Mouse (Mus musculus): ENCODE measurements around the gene Cyld. TPM values are rescaled to one million over a fixed set of nuclear protein-coding genes. Genes with fewer than 3 reads are reported as not detected.
"Not testable (repeated sequence)": the region's sequence is repeated elsewhere in the genome, so short reads cannot be mapped to it uniquely, and the experiment has no call there.

The Cyld gene
- total RNA-seq, 2 experiments from 2014 or later: 40.2 to 43.0 TPM

DNA sequence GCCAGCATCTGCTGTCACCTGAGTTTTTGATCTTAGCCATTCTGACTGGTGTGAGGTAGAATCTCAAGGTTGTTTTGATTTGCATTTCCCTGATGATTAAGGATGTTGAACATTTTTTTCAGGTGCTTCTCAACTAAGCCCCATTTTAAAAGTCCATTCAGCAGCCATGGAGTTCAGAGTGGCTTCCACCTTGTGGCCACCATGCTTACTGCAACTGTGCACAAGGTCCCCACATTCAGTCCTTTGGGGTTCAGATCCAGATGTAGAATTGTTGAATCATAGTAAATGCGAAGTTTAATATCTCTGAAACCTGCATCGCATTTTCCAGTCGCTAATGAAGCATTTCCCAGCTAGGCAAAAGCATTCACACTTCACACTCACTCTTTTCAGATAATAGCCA lies 91.5 kb downstream of the Cyld start:
- DNase-seq (ENCODE audit: low spot score in 2 of 2): not testable (repeated sequence)

DNA sequence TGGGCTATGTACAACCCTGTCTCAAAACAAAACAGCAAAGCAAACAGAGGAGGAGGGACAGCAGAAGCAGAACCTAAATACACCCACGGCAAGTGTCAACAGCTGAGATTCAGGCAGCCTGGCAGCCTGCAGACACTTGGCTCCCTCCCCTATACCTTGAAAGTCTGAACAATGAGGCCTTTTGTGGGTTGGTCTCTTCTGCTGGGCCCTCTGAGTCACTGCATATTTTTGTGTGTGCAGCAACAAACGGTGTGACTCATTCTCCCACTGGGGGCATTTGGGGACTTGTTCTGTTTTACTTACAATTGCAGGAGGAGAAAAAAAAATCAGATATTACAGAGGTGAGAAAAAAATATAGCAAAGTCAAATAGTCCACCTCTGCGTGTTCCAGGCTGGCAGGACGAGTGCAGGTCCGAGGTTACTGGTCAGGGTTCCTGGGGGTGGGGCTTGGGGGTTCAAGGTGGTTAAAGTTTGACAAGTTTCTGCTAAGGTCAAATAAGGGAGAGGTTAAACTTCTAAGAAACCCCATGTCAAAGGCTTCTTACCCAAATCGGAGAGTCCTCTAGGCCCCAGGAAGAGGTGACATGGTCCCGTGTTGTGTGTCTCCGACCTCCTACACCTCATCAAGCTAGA lies 96.0 kb downstream of the Cyld start:
- no peak for DNase-seq (ENCODE audit: low spot score in 2 of 2)

DNA sequence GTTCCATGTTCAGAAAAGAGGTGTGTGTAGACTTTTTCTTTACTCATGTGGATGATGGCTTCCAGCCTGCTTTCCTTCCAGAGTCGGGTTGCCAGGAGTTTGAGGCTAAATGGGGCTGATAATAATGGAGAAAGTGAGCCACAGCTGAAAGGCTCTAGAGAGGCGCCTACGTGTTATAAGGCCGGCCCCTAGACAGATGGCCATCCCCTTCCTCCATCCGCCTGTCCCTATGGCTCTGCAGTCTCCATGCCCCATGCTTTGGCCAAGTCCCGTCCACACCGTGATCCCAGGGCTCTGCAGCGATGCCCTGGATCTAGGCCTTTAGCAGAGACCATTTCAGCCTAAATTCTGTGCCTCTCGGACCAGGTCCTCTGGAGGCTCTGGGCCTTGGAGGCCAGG lies 96.5 kb downstream of the Cyld start:
- no peak for DNase-seq (ENCODE audit: low spot score in 2 of 2)

DNA sequence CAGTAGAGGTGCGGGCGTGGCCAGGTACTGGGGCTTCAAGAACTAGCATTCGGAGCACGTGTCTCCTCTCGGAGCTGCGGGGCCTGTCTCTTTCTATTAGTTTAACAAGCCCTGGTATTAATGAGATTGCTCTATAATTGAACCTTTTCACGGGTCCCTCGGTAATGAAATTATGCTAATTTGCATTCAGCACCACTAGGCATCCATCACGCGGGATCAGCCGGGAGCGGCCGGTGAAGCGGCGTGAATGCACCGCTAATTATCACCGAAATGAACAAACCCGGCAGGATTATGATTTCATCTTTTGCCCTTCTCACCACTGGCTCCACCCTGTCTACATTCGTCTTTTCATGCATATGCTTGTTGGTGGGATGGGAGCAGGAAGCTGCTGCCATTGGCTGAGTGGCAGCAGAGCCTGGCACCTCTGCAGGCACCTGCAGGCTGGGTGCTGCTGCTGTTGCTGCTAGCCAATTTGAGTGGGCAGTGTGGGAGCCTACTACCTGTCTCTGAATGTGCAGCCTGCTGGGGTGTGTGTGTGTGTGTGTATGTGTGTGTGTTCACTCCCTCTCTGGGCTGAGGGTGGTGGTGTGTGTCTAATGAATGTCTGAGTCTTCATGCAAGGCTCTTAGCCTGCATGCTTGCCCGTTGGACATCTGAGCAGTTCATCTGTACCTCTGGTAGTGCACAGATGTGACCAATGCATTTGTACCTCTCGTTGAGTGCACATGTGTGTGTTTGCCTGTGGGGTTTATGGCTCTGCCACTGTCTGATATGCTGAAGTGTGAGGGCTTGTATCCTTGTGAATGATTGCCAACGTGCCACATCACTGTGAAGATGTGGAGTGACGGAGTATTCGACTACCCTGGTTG lies 97.2 kb downstream of the Cyld start:
- DNase-seq (ENCODE audit: low spot score in 2 of 2): no peak

DNA sequence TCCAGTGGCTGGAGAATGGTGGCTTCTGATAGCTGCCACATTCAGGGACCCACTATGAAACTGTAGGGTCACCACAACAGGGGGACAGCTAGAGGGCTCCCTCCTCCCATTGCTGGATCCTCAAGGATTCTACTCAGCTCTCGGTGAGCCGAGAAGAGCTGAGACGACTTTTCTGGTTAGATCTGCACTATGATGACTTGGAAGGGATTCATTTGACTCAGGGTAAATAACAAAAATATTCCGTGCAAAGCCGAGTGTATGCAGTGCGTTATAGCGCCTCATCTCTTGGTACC lies 97.7 kb downstream of the Cyld start:
- peak; percentile 21 to 41 for DNase-seq (ENCODE audit: low spot score in 2 of 2)

DNA sequence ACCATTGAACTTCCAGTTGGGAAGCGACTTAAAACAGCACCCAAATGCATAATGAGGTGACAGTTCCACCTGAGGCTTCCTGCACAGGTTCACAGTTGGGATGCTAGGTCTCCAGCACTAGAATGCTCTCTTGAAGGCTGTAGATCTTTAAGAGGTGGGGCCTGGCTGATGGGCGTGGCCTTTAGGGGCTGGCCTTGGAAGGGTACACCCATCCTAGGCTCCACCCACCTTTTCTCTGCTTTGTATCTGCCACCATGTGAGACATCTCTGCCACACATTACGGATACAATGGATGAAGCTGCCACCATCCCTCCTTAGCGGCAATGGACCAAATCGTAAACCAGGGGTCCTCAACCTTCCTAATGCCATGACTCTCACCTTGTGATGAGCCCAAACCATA lies 99.1 kb downstream of the Cyld start:
- no peak for DNase-seq (ENCODE audit: low spot score in 2 of 2)

DNA sequence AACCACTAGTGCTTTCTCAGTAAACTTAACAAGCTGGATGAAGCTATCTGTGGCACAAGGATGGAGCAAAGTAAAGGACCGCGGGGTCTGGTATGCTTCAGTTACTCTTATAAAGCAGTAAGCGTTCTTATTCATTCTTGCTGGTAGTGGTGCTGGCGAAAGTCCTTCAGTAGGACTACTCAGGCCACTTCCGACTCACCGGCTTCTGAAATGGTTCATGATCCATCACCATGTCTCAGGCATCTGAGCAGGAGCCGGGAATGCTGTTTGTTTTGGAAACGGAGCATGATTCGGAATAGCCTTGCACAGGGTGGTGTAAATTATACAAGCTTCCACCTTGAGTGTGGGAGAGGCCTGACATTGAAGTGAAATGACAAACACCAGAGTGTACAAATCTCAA lies 99.8 kb downstream of the Cyld start:
- DNase-seq (ENCODE audit: low spot score in 2 of 2): no peak

Other genes with a start within 250 kb of the Cyld start
- gene Nkd1, start 175.7 kb upstream of the Cyld start, total RNA-seq (2021): 10 to 100 TPM; 16.9 to 17.4 TPM
- gene Snx20, start 60.9 kb upstream of the Cyld start, total RNA-seq (2021): 1 to 10 TPM; 1.8 to 1.9 TPM
- under 1 TPM; 0.34 to 0.49 TPM for gene Nod2, start 49.7 kb upstream of the Cyld start, total RNA-seq (2021)